Mouse (Mus musculus): ENCODE results near the gene Zdhhc23.

DNA sequence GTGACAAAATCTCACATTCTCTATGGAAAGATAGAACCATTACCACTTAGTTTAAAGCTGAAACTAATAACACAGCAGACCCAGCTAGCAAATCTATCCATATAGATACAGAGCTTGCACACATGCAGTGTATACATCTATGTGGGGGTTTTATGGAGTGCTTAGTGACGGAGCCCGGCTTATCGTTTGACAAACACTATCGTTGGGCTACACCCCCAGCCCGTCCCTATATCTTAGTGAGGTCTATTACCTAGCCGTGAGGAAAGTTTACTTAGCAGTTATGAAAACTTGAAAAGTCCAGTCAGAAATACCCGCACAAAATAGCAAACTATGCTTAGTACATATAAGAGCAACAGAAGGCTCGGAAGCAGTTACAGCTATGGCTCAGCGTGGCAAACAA, 7.8 kb downstream of the Zdhhc23 start:
- TF ChIP-seq EP300 (IDR thresholded peaks at IDR 0.05; ENCODE audit: low read depth) (no peak), CTCF (IDR thresholded peaks at IDR 0.05; ENCODE audit: low read depth) (no peak)

Data from heart, postnatal 0 days (tissue).